Mouse (Mus musculus) stomach, embryonic 16.5 days (tissue): Measurements from ENCODE around the gene Ccdc121. TPM values are rescaled to one million over a fixed set of nuclear protein-coding genes. Genes with fewer than 3 reads are reported as not detected.

ENCODE experiments used
- ATAC-seq: fragments of 200-750 bp; cut with Nextera tagmentation; 2 replicates; pipeline ENCODE4 v1.8.0; 2017; ENCODE audit warnings: moderate number of reproducible peaks, moderate TSS enrichment; ENCODE audit not compliant: insufficient read depth, low FRiP score
- H3K27ac ChIP-seq: fragments of 300-500 bp; sonication (generic); 2 replicates; pipeline ENCODE4 v1.5.1; 2014; ENCODE audit warnings: low read length
- H3K27me3 ChIP-seq: fragments of 300-500 bp; sonication (generic); 2 replicates; pipeline ENCODE4 v1.6.1; 2014; ENCODE audit warnings: low read length, control low read depth, mixed read lengths; ENCODE audit not compliant: control insufficient read depth, insufficient read depth
- H3K36me3 ChIP-seq: fragments of 300-500 bp; sonication (generic); 2 replicates; pipeline ENCODE4 v1.6.1; 2014; ENCODE audit warnings: low read length; ENCODE audit not compliant: control insufficient read depth, insufficient read depth
- H3K4me1 ChIP-seq: fragments of 300-500 bp; sonication (generic); 2 replicates; pipeline ENCODE4 v1.6.1; 2014; ENCODE audit warnings: low read length, control low read depth, mixed read lengths; ENCODE audit not compliant: control insufficient read depth, insufficient read depth
- H3K4me2 ChIP-seq: fragments of 300-500 bp; sonication (generic); 2 replicates; pipeline ENCODE4 v1.6.1; 2014; ENCODE audit warnings: low read depth, low read length, mixed read lengths
- H3K4me3 ChIP-seq: fragments of 300-500 bp; sonication (generic); replicated peaks from 2 replicates; pipeline ENCODE4 v1.5.1; 2014; ENCODE audit warnings: mild to moderate bottlenecking, low read length
- H3K9ac ChIP-seq: fragments of 300-500 bp; sonication (generic); 2 replicates; pipeline ENCODE4 v1.6.1; 2014; ENCODE audit warnings: low read length
- H3K9me3 ChIP-seq: fragments of 300-500 bp; sonication (generic); replicated peaks from 2 replicates; pipeline ENCODE4 v1.6.1; 2016; ENCODE audit warnings: low read length, control low read depth; ENCODE audit not compliant: control insufficient read depth
- WGBS: fragments of 180-500 bp; shearing (Covaris S2); extraction: QIAGEN DNeasy Blood & Tissue Kit; methylation state at CpG from one replicate; pipeline ENCODE4 v1.1.7; 2014; 5-methylcytosine and 5-hydroxymethylcytosine counted together
- polyA plus RNA-seq: library from polyadenylated mRNA; unstranded; fragments of >200 nt; fragmentation: Nextera tagmentation; extraction: Ambion mirVana; gene quantifications from 2 replicates; pipeline ENCODE4 v1.2.1, GENCODE M21; 2015

Ccdc121 gene
- polyA plus RNA-seq, result 0.06 TPM in 1 of 2 replicates, not detected in the other

DNA sequence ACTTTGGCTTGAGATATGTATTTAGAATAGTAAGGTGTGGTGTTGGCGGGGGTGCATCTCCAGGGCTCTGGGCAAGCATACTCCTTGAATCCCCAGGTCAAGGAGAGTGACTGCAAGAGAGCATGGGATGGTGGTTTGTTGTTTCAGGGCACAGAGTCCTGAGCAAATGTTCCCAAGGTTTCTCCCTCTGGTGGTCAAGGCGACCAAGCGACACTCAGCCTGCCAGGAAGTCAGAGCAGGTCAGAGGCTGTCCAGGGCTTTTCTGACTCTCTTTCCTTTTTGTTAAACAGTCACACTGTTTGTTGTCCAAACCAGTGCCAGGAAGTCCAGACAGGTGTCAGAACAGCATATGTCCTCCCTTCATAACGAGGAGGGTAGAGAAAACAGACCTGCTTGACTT, at the start of gene Ccdc121:
Ccdc121 (minus strand) TSS at position 145 of the 400 bp plus-strand sequence.
- Histone ChIP-seq H3K4me2 (no peak within 1 kb of the TSS), H3K36me3 (no peaks in the 10 kb centered on the region), H3K9ac (no peak within 1 kb of the TSS), H3K9me3 (no peaks in the 10 kb centered on the region), H3K27ac (no peak within 1 kb of the TSS), H3K4me1 (no peaks in the 10 kb centered on the region), H3K27me3 (no peaks in the 10 kb centered on the region), H3K4me3 (no peak within 1 kb of the TSS)
- ATAC-seq, result no peak
- WGBS, result 47% methylated on average over 4 of the region's 4 CpGs

DNA sequence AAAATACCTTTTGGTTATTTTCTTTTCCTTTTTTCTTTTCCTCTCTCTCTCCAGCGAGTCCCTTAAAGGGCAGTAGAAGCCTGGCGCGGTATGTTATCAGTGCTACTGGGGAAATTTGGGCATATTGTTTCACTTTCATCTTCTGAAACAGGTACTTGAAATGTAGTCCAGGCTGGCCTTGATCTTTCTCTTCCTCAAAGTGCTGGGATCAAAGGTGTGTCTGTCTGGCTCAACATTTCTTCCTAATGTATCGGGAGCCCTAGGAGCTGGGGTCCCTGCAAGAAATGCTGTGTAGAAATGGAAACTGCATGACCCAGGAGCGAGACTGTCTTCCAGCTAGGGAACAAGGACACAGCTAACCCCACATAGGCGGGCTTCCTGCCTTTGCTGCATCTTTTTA, 49.1 kb upstream of the Ccdc121 start:
- H3K4me1 ChIP-seq, result no peaks in the 10 kb centered on the region
- WGBS, result 90% methylated on average over 6 of the region's 6 CpGs
- H3K4me2 ChIP-seq, result no peak overlapping the region
- H3K27me3 ChIP-seq, result no peaks in the 10 kb centered on the region
- H3K36me3 ChIP-seq, result no peaks in the 10 kb centered on the region
- no peak overlapping the region for H3K9ac ChIP-seq
- H3K4me3 ChIP-seq, result no peak overlapping the region
- ATAC-seq, result no peak
- no peak overlapping the region for H3K27ac ChIP-seq
- H3K9me3 ChIP-seq, result no peaks in the 10 kb centered on the region

DNA sequence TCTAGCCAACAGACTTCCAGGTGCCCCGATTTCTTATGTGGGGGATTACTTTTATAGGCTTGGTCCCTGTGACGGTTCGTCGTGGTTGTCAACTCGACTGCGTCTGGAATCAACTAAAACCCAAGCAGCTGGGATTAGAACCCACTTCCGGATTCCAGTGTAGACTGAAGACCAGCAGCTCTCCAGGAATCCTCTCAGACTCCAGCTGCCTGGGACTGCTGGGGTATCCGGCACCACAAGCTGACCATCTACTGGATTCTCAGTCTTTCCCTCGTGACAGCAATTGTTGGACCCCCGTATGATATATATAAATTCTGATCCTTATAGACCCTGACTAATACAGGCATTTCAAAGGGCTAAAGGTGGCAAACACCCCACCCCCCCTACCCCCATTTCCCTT, 48.4 kb upstream of the Ccdc121 start:
- Histone ChIP-seq H3K9me3 (no peaks in the 10 kb centered on the region), H3K4me3 (no peak overlapping the region), H3K4me2 (no peak overlapping the region), H3K9ac (no peak overlapping the region), H3K36me3 (no peaks in the 10 kb centered on the region), H3K27me3 (no peaks in the 10 kb centered on the region), H3K27ac (no peak overlapping the region), H3K4me1 (no peaks in the 10 kb centered on the region)
- WGBS, result 83% methylated on average over 10 of the region's 10 CpGs
- no peak for ATAC-seq

DNA sequence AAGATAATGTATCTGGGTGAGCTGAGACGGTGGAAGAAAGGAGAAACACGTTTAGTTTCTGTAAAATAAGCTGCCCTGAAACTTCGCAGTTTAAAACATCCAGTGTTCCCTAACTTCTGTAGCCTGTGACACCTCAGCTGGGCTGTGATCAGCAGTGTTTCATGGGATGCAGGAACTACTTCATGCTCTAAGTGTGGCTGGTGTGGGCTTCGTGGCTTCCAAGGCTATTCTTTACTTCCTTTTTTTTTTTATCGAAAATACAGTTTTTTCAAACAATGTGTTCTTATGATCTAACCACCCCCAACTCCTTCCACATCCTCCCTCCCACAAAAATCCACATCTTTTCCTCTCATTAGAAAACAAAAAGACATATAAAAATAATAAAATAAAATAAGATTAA, 44.2 kb upstream of the Ccdc121 start:
- no peak overlapping the region for H3K4me2 ChIP-seq
- no peak overlapping the region for H3K4me3 ChIP-seq
- no peak overlapping the region for H3K27ac ChIP-seq
- H3K9me3 ChIP-seq, result no peaks in the 10 kb centered on the region
- H3K9ac ChIP-seq, result no peak overlapping the region
- no peaks in the 10 kb centered on the region for H3K4me1 ChIP-seq
- 72% methylated on average over 5 of the region's 5 CpGs for WGBS
- H3K27me3 ChIP-seq, result no peaks in the 10 kb centered on the region
- ATAC-seq, result no peak
- no peaks in the 10 kb centered on the region for H3K36me3 ChIP-seq

DNA sequence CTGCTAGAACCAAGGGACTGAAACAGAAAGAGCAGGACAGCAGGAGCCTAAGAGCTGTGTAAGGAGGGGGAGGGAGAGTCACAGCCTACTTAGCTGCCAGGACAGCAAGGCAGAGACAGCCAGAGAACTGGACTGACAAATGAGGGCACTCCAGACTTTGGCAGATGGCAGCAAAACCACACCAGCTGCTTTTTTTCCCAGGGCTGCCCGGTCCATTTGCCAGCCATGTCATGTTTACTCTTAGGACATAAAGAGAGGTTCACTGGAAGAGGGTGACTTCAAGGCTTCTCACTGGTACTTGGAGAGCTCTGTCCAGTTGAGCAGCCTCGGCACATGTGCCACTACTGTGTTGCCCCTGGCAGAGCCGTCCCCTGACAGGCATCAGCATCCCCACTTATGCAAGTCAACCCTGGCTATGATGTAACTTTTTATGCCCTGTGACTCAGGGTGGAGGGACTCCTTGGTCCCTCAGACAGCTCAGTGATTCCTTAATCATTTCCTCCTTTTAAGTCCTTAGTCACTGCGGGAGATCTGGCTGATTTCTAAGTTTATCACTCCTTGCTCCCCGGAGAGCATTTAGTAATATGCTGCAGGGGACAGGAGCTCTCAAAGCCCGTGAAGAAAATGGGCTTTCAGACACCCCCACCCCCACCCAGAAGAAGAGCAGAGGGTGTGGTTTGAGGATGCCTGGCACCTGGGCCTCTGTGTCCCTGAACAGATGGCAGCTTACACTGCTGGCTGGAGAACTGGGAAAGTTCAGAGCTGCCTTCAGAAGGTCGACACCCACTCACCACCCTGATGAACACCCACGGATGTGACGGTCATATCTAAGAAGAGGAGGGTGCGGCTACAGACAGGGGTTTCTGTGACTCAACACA, 41.5 kb upstream of the Ccdc121 start:
- Histone ChIP-seq H3K4me1 (no peaks in the 10 kb centered on the region), H3K9ac (no peak overlapping the region), H3K36me3 (no peaks in the 10 kb centered on the region), H3K4me3 (no peak overlapping the region), H3K9me3 (no peaks in the 10 kb centered on the region), H3K27me3 (no peaks in the 10 kb centered on the region), H3K27ac (no peak overlapping the region), H3K4me2 (no peak overlapping the region)
- WGBS, result 44% methylated on average over 10 of the region's 10 CpGs
- peak; percentile 60; the same call in 1 of the 2 replicates for ATAC-seq

DNA sequence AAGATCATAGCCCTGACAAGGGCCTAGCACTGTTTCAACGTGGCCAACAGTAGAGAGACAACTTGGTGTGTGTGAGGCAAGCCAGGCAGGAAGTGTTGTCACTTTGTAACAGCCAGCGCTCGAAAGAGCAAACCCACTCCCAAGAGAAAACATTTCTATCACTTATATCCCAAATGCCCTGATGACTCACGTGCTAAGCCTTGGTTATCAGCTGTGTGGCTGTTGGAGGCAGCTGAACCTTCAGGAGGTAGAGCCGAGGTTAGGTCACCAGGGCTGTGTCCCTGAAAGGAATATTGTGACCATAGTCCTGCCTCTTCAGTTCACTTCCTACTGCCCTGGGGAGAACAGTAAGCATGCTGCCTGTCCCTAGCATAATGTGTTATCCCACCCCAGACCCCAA, 39.6 kb upstream of the Ccdc121 start:
- no peak; the same call in 1 of the 2 replicates for ATAC-seq

DNA sequence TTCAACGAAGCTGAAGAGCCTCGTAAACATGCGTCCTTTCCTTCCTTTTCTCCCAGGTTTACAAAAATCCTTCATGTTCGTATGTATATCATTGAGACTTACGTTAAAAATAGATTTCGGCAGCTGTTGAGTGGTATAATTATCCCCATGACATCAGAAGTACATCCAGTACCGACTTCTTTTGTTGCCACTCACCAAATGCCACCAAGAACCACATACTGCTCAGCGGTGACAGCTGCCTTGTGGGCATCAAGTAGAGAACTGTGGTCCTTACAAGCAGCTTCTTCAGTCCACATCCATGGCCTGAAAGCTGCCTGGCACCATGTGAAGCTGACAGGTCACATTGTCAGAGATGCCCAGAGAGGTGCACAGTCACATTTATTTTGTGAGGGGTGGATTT, 38.7 kb upstream of the Ccdc121 start:
- 87% methylated on average over 8 of the region's 8 CpGs for WGBS
- H3K4me2 ChIP-seq, result no peak overlapping the region
- ATAC-seq, result no peak

More for the DNA sequence above, 39.6 kb upstream of the Ccdc121 start:
- no peaks in the 10 kb centered on the region for H3K4me1 ChIP-seq
- no peaks in the 10 kb centered on the region for H3K27me3 ChIP-seq
- H3K9me3 ChIP-seq, result no peaks in the 10 kb centered on the region
- no peak overlapping the region for H3K4me2 ChIP-seq
- 47% methylated on average over 5 of the region's 5 CpGs for WGBS
- no peak overlapping the region for H3K9ac ChIP-seq
- no peak overlapping the region for H3K4me3 ChIP-seq
- no peak overlapping the region for H3K27ac ChIP-seq
- H3K36me3 ChIP-seq, result no peaks in the 10 kb centered on the region

DNA sequence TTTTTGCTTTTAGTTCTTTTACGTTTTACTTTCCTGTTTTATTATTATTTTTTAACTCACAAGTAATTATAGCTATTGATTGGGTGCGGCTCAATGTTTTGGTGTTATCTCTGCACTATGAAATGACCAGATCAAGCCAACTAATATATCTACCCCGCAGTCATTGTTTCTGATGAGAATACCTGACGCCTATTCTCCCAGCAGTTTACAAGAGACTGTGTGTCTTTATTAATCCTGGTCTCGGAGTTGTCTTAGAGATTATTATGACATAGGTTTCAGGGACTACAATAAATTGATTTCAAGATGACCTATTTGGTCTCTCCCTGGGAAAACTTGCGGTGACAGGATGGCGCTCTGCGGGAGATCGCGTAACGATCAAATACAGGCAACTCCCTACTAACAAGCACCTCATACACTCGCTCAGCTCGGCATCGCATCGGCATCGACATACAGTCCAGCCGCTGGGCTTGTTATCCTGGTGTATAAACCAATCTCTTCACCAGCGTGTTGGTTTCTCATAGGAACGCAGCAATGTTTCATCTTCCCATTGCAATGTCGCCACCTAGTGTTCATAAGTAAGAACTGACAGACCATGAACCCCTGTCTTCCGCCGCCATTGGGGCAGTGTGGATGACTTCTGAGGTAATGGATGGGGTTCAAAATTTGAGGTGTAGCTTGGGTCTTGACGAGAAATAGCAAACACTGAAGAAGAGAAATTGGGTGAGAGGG, 34.0 kb upstream of the Ccdc121 start:
- Histone ChIP-seq H3K9me3 (no peaks in the 10 kb centered on the region), H3K4me3 (no peak overlapping the region), H3K4me1 (peaks cover 10% of the 10 kb centered on the region; the same call in 1 of the 2 replicates), H3K36me3 (no peaks in the 10 kb centered on the region), H3K27ac (no peak overlapping the region), H3K4me2 (0 out of 2 replicates have a peak overlapping the region, but pooled peaks have one; percentile 20), H3K27me3 (no peaks in the 10 kb centered on the region), H3K9ac (no peak overlapping the region)
- WGBS, result 25% methylated on average over 23 of the region's 23 CpGs
- ATAC-seq, result peak; percentile 47

More for the DNA sequence above, 38.7 kb upstream of the Ccdc121 start:
- Histone ChIP-seq H3K36me3 (no peaks in the 10 kb centered on the region), H3K27me3 (no peaks in the 10 kb centered on the region), H3K4me3 (no peak overlapping the region), H3K9me3 (no peaks in the 10 kb centered on the region), H3K27ac (no peak overlapping the region), H3K4me1 (no peaks in the 10 kb centered on the region), H3K9ac (no peak overlapping the region)
